Mouse (Mus musculus) kidney, adult 9 months (tissue): ENCODE data around the gene Rnd1.
A peak's percentile ranks its signal among the peaks of the same experiment; 100 is the strongest.

ENCODE experiments used
- DNase-seq: peaks from one replicate; pipeline ENCODE4 v3.0.0; 2022

The Rnd1 gene

DNA sequence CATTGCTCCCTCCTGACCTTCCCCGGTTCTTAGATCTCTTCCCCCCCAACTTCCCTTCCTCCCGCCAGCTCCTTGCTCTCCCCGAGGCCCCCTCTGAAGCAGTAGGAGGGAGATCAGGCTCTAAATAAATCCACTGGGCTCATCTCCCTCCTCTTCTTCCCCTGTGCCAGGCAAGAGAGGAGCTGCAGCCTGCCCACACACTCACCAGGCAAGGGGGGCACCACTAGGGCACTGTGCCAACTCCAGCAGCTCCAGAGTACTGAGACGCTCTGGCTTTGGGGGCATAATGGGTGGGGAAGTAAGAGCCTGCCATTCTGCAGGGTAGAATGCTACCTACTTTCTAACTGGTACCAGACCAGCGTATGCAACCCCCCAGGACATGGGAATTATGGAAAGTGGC lies 40.7 kb downstream of the Rnd1 start:
- DNase-seq: no peak

DNA sequence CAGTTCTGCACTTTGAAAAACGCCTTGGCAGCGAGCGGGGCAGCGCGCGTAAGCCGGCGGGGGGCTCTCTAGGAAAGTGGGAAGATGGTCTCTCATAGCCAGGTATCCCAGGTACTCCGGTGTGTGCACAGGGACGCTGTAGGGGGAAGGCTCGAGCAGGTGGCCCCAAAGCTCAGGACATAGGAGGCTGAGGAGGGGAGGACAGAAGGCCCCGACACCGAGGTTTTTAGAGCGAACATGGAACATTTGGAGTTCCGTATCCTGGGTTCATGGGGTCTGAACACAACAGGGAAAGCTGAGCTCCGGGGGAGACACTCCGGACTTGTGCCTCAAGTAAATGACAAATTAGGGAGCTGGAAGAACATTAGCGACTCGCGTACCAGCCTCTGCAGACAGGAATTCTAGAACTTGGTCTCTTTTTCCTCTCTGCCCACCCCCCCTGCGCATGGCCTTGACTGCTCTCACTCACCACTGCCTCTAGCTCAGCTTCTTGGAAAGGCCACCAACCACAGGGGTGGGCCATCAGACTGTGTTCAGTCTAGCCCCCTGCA lies 41.9 kb downstream of the Rnd1 start:
- no peak for DNase-seq

DNA sequence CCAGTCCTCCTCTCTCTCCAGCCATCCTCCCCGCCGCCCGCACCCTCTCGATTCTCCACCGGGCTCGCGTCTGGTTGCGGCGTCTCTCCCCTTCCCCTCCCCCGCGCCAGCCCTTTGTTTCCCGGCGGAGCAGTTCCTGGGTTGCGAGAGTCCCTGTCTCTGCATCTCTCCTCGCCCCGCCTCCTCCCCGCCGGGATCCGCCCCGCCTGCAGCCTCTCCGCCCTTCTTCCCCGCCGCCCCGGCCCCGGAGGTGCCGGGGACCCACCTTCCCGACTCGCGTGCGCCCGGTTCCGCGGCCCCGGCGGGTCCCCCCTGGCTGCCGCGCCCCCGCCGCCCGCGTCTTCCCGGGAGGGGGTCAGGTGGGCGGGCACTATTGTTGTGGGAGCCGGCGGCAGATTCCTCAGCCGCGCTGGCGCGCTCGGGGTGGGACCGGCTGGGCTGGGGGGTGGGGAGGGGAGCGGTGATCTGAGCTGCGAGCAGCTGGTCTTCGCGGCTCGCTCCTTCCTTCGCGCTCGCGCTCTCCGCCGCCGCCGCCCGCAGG lies 42.6 kb downstream of the Rnd1 start:
- DNase-seq: peak; percentile 61

- no peak for DNase-seq
These were observed 43.3 kb downstream of the Rnd1 start for GRCm38 (mm10) chr15:98633822-98634470.

GRCm38 (mm10) chr15:98632921-98633320 lies 44.3 kb downstream of the Rnd1 start:
- DNase-seq: no peak

DNA sequence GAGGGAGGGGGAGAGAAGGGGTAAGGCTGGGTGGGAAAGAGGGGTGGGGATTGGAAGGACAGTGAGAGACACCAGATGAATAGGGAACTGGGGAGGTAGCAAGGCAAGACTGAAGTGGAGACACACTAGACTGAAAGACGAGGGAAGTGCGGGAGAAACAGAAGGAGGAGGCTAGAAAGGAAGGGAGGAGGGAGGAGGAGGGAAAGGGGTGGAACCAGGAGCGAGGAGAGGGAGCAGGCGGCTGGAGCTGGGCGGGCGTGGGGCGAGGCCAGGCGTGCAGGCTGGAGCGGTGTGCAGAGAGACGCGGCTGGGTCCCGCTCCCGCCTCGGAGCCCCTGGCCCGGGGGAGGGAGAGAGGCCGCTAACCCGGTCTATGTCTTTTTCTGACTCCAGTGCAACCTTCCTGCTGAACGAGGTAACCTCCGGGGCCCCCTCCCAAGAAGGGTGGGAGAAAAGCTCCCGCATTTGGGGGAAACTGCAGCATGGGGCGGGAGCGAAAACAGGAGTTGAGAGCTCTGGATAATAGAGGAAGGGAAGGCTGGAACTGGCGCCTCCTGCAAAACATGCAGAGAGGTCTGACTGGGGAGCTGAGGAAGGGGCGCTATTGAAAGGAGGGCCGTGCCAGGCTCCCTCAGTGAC lies 45.0 kb downstream of the Rnd1 start:
- peak; percentile 69 for DNase-seq

GRCm38 (mm10) chr15:98631493-98631892 lies 45.8 kb downstream of the Rnd1 start:
- peak; percentile 72 for DNase-seq

GRCm38 (mm10) chr15:98630540-98630939 lies 46.7 kb downstream of the Rnd1 start, which contains the start of gene Cacnb3:
Gene Cacnb3 (plus strand): TSS chr15:98630840.
- DNase-seq: no peak

DNA sequence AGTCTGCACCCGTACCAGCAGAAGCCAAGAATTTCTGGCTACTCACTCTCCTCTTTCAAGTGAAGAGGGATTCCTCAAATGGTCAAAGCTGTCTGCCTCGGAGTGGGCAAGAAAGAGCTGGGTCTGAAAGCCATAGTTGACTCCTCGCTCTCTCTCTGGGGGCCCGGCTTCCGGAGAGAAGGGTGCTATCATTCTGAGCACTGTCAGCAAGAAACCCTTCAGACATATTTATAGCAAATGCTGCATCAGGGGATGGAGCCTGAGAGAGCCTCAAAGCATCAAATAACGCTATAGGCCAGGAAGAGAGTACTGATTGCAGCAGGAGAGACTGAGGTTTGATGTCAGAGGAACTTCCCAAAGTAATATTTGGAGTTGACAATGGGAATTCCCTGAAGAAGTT lies 47.8 kb downstream of the Rnd1 start:
- no peak for DNase-seq

DNA sequence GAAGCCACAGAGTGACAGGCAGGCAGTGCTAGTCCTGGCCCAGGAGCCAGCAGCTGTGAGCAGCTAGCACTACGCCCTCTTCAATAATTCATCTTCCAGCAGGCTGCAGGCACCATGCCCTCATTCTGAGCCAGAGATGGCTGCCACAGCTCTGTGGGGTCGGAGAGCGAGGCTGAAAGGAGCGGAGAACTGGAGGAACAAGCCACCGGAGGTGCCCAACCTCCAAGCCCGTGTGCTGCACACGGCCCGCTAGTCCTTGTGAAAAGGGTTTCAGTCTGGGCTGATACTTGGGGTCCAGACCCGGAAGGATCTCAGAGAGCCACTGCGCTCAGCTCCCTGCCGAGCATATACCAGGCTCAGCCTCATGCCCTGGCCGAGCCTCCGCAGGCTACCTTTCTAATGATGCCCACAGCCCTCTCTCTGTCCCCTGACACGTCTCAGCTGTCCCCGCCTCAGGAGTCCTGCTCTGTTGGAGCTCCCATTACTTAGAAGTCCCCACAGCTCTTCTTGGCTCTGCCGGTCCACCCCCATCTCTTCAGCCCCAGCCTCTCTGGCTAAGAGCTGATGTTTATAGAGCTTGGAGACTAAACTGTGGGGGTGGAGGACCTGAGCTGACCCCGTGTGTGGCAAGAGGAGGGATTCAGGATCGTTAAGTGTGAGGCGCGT lies 48.5 kb downstream of the Rnd1 start:
- no peak for DNase-seq

DNA sequence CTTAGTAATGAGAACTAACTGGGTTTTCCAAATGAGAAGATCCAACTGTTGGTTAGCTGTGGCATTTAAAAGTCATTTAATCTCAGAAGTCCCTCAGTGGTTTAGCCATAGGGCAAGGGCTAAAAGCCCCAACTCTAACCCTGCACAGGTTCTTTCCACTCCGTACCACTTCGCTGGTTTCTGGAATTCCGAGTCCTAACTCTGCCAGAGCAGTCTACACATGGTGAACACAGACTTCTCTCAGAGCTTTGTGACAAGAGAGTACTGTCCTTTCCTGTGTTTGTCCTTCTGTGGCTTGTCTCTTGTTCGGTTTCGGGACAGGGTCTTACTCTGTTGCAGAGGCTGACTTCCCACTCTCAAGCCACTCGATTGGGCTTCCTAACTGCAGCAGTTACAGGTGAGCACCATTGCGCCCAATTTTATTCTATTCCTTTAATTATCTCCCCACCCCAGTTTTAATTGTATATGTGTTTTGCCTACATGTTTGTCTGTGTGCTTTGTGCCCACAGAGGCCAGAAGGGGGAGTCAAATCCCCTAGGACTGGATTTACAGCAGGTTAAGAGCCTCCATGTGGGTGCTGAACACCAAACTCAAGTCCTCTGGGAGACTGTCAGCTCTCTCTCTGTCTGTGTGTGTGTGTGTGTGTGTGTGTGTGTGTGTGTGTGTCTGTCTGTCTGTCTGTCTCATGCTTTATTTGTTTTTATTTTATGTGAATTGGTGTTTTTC lies 50.6 kb downstream of the Rnd1 start:
- DNase-seq: no peak

DNA sequence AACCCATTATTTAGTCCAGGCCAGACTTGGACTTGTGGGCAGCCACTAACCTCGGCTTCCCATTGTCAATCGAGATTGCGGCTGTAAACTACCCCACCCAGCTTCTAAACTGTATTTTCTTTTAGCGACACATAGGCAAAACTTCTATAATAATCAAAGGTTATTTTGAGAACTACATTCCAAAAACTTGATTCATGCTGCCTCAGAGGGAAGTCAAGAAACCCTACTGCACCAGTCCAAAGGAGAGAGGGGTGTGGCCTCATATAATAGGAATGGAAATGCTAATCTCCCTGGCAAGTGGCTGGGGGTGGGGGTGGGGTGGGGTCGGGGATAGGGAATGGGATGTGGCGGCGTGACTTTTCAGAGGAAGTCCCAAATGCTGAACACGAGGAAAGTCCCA lies 51.2 kb downstream of the Rnd1 start:
- no peak for DNase-seq

- no peak for DNase-seq
These were observed 53.9 kb downstream of the Rnd1 start for GRCm38 (mm10) chr15:98623361-98623821.

DNA sequence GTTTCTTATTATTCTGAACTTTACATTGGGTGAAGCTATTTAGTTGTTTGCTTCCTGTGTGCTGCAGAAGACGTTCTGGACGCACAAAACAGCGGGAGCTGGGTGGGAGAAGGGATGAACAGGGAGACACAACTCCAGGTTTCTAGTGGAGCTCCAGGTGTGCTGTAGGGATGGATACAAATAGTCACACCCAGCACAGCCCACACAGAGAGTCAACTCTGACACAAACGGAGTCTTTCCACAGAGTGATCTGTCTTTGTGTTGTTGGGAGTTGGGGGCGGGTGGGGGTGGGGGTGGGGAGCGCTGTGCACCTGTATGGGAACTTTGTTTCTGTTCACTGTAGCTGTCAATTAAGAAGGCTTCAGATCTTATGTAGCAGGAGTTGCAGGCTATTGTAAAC lies 54.5 kb downstream of the Rnd1 start:
- DNase-seq: no peak

GRCm38 (mm10) chr15:98622199-98622598 lies 55.1 kb downstream of the Rnd1 start:
- peak; percentile 46 for DNase-seq

DNA sequence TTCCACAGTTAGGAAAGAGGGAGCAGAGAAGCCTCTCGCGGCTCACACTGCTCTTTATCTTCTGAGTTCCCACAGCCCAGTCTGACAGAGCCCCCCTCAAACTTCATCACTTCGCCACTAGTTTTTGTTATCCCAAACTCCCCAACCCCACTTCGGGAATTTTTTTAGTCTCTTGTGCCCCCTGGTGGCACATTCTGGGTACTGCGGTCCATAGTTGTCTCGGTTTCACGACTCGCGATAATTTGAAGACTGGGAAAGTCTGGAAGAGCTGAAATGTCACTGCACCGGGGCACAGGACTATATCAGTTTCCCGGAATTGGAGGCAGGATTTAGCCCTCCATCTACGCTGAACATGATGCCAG lies 60.1 kb downstream of the Rnd1 start:
- DNase-seq: peak; percentile 82

GRCm38 (mm10) chr15:98616362-98617175 lies 60.7 kb downstream of the Rnd1 start:
- peak; percentile 49 for DNase-seq

GRCm38 (mm10) chr15:98615751-98616150 lies 61.5 kb downstream of the Rnd1 start:
- no peak for DNase-seq

DNA sequence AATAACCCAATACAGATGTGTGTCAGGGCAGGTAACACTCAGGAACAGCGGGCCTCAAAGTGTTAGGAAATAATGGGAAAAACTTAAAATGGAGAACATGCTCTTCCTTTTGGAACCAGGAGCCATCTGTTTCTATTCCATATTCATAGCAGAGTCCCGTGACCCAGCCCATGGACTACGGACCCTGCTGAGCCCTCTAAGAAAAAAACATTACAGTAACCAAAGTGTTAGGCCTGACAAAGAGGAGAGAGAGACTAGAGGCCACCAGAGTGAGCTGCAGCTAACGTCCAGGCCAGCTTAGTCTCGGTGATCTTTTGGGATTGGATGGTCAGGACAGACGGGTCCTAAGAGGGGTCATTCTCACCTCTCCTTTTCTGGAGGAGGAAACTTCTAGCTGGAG lies 62.3 kb downstream of the Rnd1 start:
- DNase-seq: peak; percentile 76

GRCm38 (mm10) chr15:98614551-98614950 lies 62.7 kb downstream of the Rnd1 start:
- peak; percentile 77 for DNase-seq
